Mouse (Mus musculus) spleen, adult 12 weeks (tissue): ENCODE data around the gene Gpkow.
A peak's percentile ranks its signal among the peaks of the same experiment; 100 is the strongest.
"Not testable (repeated sequence)": the region's sequence is repeated elsewhere in the genome, so short reads cannot be mapped to it uniquely, and the experiment has no call there.

Experiments used
- DNase-seq: peaks from one replicate; pipeline ENCODE4 v3.0.0; 2022; ENCODE audit warnings: low spot score

Gpkow gene

DNA sequence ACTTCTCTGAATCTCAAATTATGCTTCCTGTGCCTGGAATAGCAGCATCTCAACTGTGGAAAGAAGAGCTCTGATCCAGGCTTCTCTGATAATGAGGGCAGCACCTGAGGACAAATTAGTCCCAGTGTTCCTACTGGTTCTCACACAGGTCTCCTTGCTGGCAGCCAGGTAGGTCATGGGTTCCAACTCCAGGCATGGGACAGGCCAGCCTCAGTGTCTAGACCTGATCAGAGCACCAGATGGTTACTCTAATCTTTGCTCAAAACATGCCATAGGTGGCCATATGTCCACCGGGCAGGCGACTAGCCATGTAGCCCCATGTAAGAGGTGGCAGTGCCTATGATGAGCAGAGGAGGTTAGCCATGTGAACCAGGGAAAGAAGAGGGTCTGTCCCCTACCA is 8.6 kb upstream of the Gpkow start:
- no peak for DNase-seq

DNA sequence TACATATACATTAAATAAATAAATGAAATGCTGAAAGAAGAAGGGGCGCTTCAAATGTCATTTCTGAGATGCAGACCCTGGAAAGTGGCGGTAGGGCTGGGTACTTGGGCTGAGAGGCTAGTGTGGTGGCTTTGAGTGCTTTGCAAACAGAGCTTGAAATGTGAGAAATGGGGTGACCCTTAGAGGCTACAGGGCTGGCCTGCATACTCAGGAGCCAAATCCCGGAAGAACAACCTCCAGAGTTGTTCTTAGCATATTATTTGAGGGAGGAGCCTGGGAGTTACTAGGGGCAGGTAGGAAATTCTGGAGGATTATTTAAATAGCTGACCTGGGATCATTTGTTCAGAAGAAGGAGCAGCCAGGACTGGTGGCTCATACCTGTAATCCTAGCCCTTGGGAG is 6.4 kb upstream of the Gpkow start:
- no peak for DNase-seq

DNA sequence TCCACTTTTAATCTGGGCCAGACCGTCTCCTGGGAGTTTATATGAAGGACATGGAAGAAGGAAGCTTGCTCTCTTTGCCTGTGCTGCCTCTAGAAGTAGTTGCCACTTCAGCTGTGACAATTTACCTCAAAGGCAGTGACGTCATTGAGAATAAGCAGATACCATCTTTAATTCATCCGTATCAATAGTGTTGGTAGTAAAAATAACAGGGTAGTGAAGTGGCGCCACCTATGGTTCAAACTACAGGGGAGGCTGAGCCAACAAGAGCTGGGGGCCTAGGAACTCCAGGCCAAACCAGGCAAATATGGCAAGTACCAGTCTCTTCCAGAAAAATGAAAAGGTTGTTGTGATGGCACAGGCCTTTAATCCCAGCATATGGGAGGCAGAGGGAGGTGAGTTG is 4.1 kb upstream of the Gpkow start:
- no peak for DNase-seq

DNA sequence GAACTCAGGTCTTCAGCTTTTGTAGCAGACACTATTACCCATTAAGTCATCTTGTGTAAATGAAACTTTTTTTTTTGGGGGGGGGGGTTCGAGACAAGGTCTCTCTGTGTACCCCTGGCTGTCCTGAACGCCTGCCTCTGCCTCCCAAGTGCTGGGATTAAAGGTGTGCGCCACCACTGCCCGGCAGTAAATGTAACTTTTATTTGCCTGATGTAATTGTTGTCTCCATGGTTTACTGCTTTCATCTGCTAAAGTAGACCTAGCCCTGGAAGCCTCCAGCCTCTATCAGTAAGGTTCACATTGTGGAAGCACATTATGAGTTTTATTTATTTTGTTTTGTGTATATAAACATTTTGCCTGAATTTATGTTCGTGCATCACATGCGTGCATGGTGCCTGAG is 411 bp upstream of the Gpkow start:
- no peak for DNase-seq

DNA sequence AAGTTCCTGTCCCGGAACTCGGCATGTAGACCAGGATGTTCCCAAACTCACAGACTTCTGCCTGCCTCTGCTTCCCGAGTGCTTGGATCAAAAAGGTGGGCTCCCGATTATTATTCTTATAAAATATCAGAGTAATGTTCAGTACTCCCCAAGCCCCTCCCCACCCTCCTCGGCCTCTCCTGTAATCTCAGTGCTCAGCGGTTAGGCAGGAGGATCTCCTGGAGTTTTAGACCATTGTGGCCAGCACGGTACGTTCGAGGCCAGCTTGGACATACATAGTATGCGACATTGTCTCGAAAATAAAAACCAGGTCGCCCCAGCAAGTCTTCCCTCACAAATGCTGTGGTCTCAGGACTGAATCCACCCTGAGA is 16.8 kb downstream of the Gpkow start:
- DNase-seq: not testable (repeated sequence)

DNA sequence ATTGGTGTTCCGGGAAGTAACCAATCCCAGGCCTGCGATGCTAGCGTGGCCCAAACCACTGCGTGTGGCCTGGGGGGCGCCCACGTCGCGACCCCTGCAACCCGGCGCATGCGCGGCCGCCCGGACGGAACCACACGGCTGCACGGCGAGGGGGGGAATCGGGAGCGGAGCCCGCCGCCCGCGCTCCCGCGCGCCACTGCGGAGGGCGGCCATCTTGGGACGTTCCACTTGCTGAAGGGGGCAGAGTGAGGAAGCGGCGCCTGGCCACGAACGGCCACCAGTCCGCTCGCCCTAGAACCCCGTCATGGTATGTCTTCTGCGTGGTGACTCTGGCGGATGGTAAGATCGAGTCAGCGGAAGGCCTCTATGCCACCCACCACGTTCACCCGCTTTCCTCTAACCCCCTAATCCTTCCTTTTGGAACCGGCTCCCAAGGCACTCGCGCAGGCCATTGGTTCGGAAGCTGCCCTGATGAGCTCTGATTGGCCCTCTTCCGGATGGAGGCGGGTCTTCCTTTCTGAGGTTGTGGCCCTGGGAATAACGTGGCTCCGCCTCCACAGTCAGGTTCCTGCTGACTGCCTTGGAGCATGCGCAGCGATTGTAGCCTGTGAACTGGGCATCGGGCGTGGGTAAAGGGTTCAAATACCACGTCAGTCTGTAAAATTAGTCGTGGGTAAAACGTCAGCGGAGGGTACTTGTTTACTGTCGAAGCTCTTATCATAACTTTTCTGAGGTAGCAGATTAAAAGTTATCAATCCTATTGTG is 17.4 kb downstream of the Gpkow start, which contains the start of gene Wdr45:
Gene Wdr45 (plus strand): TSS at position 199 of the 765 bp plus-strand sequence.
- DNase-seq: peak; percentile 84

DNA sequence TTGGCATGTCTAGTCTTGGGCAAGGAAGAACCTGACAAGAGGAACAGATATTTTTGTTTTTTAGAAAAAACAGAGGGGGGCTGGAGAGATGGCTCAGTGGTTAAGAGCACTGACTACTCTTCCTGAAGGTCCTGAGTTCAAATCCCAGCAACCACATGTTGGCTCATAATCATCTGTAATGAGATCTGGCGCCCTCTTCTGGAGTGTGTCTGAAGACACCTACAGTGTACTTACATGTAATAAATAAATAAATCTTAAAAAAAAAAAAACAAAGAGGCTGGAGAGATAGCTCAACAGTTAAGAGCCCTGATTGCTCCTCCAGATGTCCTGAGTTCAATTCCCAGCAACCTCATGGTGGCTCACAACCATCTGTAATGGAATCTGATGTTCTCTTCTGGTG is 19.1 kb downstream of the Gpkow start:
- not testable (repeated sequence) for DNase-seq

DNA sequence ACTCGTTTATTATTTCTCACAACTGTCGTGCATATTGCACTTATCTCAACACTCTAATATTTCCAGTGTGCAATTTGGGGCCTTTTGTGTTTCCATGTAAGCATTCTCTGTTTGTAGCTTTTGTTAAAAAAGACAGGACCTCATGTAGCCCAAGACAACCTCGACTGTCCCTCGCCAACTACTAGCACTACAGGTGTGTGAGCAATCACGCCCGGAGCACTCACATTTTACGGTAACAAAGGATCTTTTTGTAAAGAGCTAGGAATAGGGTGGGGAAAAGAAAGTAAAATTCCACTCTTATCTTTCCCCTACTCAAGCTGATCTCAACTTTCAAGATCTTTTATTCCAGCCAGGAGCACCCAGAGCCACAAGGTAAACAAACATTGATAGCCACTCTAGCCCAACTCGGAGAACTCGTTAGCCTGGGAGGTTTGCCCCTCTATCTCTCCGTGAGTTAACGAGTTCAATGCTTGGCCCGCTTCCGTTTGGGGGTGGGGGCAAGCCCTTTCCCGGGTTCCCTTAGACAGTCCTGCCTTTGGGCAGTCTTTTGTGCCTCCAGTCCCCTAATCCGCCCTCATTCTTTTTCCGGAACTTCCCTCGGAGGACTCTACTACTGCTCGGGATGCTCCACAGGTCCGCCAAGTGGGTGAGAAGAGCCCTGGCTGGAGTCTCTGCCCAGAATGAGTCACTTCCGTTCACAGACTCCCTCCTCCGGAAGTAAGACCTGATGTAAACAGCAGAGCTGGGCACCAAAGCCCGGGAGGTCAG is 24.8 kb downstream of the Gpkow start, which contains the start of gene Gm45208:
Gene Gm45208 (plus strand): TSS at position 732 of the 768 bp plus-strand sequence.
- peak; percentile 76 for DNase-seq

DNA sequence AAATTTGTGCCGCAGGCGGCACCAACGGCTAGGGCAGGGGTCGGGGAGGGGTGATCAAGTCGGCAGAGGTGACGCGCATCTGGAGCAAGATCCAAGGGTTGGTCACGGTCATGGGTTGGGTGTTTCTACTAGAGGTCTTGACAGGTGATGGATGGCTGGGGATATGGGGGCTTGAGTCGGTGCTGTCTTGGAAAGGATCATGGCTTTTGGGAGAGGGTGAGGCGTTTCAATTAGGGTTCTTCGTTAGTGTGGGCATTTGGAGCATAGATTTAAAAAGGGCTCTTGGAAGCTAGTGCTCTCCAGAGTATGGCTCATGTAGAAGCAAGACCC is 25.3 kb downstream of the Gpkow start:
- DNase-seq: no peak

DNA sequence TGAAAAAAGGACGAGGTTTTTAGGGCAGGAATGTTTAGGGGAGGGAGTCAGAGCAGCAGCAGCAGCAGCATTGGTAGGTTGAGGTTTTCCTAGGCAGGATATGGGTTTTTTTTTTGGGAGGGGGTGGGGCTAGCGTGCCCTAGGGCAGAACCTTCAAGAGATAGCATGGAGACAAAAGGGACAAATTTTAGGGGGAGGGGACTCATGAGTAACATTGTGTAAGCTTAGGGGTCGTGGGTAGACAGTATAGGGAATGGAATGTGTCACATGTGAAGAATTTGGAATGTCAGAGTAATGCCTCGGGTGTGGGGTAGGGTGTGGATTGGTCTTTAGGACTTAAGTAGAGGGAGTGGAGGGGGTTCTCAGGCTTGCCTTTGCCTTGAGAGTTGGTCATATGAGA is 25.8 kb downstream of the Gpkow start:
- DNase-seq: no peak

DNA sequence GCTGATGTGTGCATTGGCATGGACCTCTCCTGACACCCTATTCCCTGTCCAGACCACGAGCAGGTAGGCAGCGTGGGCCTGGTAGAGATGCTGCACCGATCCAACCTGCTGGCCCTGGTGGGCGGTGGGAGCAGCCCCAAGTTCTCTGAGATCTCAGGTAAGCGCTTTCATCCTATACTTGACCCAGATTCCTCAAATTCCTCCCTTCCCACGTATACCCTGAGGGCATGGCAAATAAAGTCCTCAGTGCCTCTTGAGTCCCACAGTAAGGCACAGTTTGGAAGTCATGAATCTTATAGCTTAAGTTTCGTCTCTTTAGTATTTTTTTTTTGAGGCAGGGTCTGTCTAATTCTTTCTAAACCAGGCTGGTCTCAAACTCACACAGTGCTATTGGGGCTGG is 27.2 kb downstream of the Gpkow start:
- DNase-seq: no peak

DNA sequence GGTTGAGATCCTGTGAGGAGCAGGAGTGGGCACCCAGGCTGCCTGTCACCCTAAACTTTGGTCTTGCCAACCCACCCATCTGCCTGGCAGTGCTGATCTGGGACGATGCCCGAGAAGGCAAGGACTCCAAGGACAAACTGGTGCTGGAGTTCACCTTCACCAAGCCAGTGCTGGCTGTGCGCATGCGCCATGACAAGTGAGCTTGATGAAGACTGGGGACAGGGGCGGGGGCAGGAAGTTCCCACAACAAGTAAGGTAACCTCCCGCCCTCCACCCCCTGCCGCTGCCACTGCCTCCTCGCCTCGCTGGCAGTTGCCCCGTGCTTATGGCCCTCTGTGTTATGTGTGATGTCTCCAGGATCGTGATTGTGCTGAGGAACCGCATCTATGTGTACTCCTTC is 28.9 kb downstream of the Gpkow start:
- DNase-seq: no peak

DNA sequence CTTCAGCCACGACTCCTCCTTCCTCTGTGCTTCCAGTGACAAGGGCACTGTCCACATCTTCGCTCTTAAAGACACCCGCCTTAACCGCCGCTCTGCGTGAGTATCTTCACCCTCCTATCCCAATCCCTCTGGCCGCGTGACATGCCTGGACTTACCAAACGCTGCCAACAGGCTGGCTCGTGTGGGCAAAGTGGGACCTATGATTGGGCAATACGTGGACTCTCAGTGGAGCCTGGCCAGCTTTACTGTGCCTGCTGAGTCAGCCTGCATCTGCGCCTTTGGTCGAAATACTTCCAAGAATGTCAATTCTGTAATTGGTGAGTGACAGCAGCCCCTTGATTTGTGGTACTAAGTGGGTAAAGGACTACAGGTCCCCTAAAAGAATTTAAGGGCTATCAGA is 30.2 kb downstream of the Gpkow start:
- no peak for DNase-seq

DNA sequence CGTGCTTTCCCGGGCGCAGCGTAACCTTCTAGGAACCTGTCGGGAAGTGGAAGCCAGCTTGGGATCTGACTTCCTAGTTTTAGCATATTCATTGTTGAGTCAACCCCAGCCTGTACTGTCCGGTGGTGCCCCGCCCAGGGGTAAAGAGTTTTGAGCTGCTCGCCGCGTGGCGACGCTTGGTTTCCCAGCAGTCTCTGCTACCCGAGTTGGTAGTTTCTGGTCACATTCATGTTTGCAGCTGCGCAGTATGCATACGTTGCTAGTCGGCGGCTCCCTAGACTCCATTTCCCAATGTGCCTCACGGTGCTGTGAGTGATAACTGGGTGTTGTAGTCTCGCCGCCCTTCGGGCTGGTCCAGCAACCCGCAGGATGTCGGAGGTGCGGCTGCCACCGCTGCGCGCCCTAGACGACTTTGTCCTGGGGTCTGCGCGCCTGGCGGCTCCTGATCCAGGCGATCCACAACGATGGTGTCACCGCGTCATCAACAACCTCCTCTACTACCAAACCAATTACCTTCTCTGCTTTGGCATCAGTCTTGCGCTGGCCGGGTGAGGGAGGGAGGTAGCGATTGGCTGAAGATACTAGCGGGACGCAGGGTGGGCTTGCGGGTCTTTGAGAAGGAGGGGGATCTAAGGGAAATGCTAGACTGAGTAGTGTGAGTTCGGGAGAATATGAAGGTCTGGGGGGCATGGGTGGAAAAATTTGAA is 31.4 kb downstream of the Gpkow start, which contains the start of gene Praf2:
Gene Praf2 (plus strand): TSS at position 225 of the 707 bp plus-strand sequence.
- DNase-seq: peak; percentile 44

DNA sequence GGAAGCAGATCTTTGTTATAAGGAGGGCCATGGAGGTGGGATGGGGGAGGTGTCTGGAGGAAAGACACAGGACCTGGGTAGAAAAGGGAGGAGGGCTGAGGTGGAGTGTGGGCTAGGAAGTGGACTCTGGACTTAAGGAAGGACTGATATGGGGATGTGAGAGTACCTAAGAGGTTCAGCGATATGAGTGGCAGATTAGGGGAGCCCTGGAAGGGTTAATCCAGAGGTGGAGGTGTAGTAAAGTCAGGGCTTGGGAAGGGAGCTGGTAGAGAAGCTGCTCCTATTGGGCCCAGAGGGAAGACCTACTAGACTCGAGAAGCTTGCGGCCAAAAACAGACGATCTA is 32.0 kb downstream of the Gpkow start:
- no peak for DNase-seq

DNA sequence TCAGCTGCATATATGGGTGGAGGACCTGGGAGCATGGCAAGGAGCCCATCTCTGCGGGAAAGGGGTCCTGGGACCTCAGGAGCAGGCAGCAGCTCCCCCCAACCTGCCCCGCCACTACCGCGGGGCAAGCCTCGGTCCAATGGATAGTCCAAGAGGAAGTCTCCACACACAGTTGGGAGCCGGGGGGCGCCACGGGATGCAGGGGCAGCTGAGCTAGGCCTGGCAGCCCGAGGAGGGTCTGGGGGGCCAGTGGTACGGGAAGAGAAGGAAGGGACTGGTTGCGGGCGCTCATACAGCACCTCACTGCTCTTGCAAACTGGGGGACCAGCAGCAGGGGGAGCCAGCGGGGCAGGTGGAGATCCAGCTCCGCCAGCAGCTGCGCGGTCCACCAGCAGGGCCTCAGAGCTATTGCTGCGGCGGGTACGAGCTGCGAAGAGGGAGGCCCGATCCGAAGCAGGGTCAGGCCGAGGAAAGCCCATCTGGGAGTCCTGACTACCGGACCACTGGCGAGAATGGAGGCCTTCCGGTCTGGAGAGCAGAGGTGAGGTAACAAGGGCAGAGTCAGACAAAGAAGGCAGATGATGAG is 36.7 kb downstream of the Gpkow start:
- DNase-seq: peak; percentile 66

DNA sequence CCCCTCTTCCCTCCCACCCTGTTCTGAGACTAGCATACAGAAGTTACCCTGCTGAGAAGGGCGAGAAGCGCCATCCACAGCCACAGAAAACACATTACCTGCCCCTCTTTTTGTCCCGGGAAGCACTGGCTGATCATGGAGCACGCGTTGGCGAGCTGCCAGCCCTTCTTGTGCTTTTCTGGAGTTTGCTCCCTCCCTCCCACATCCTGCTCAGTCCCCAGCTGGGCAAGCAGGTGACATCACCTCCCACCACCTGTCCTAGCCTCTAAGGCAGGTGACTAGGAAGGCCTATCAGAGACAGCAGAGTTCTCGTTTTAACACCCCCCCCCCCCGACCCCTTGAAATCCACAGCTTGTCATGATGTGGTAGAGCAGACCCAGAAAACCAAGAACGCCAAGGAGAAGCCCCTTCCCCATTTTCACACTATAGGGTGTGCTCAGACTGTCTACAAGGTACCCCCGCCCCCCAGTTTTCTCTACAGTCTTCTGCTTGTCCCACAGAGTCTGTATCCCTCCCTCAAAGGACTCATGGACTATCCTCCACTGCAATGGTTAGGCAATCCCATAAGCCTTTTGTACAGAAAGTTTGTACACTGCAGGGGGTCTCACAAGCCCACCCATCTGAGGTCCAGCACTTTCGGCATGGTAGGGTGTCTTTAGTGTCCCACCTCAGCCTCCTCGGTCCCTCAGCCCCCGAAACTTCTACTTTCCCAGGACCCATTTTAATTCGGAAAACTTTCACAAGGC is 42.6 kb downstream of the Gpkow start:
- DNase-seq: no peak

DNA sequence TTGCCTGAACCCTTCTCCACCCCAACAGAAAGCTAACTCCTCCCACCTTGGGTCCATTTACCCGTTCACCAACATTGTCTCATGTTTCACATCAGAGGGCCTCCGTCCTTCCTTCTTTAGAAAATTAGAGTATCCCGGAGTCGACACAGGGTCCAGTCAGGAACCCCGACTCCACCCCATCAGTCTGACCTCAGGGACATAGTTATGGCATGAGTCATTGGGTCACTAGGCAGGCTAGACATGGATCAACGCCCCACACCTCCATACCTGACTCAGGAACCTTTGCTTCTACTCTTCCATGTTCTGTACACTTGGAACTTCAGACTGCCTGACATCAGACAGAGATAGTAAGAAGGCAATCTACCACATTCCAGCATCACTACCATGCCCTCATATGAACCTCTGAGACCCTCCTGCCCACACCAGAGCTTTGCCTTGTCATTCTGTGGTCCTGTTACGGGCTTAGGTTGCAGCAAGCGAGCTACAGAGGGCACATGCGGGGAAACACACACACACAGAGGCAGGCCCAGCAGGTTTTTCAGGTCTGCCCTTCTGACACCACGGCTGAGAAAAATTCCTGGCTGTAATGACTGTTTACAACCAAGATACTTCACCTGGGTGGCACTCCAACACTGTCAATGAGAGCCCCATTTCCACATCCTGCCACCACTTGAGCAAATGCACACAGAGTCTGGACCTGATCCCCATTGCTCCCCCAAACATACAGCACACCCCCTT is 43.3 kb downstream of the Gpkow start:
- no peak for DNase-seq

DNA sequence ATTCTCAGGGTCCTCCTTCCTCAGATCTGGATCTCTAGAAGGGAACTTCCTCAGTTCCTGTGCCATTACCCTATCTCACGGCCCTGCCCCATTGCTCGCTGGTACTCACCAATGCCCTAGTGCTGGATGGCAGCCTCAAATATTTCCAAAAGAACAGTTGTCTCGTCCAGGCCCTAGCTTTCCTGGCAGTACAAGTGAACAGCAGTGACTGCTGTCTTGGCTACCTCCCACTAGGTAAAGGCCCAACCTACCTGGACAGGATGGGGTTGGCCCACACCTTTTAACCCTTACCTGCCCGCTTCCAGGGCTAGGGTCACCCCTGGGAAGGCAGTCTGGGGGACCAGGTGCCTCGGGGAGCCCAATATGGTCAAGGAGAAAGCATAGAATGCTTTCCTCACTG is 44.2 kb downstream of the Gpkow start:
- no peak for DNase-seq

DNA sequence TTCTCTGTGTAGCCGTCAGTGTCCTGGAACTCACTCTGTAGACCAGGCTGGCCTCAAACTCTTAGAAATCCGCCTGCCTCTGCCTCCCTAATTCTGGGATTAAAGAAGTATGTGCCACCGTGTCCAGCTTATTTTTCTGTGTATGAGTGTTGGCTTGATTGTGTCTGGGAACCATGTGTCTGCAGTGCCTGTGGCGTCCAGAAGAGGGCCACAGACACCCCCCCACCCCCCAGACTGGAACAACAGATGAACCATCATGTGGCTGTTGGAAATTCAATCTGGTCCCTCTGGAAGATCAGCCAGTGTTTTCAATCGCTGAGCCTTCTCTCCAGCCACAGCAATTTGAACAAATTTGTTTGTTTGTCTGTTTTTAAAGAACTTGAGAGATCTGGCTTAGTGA is 46.5 kb downstream of the Gpkow start:
- DNase-seq: no peak

DNA sequence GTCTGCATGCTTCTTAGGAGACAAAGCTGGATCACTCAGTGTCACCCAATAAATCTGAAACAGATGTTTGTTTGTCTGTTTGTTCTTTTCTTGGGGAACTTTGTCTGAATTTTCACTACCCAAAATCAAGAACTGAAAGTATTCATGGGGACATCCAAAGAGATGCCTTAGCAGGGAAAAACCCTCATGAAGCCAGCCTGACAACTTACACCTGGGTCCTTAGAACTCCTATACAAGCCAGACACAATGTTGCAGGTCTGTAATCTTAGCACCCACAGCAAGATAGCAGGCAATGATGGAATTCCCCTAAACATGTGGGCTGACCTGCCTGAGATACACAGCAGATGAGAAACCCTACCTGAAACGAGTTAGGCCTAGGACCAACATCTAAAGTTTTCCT is 48.0 kb downstream of the Gpkow start:
- no peak for DNase-seq
